Comparison of ENCODE assay signal across 8 mouse cellular contexts in genomic region chr4:141618565-141619243, GRCm38 (mm10). TPM values are rescaled to one million over a fixed set of nuclear protein-coding genes. Genes with fewer than 3 reads are reported as not detected.
A peak's percentile ranks its signal among the peaks of the same experiment; 100 is the strongest.
DNase-seq lines count a peak whose midpoint lies in the region; ATAC-seq lines count a peak whose summit lies in the region.

Gene Tmem82, minus strand, starts transcription at chr4:141618633.

- H3K4me1 ChIP-seq in limb, embryonic 15.5 days = peaks cover 17% of the 10 kb centered on the region
- peaks cover 5% of the 10 kb centered on the region; the same call in 1 of the 2 replicates for H3K4me1 ChIP-seq in midbrain, embryonic 14.5 days (ENCODE audit: control insufficient read depth, insufficient read depth, low read length)

- DNase-seq in left cerebral cortex, postnatal 14 days (ENCODE audit: low spot score in 2 of 2) = peak; percentile 47
- no peak for DNase-seq in left cerebral cortex, postnatal 36 days (ENCODE audit: low spot score in 2 of 2)
- peak; percentile 76 to 81 for DNase-seq in adrenal gland, postnatal 36 days
- peak; percentile 67 for DNase-seq in midbrain, embryonic 14.5 days
- peak; percentile 68 for DNase-seq in thymus, postnatal 14 days

- H3K27ac ChIP-seq in limb, embryonic 15.5 days = no peak within 1 kb of the TSS
- H3K27ac ChIP-seq in midbrain, embryonic 14.5 days (replicated peaks; ENCODE audit: low read depth, low read length) = no peak within 1 kb of the TSS

- 0 out of 2 replicates have a peak, but pooled peaks have one; percentile 51 for ATAC-seq in erythroblast, adult 5-6 weeks (replicated peaks; ENCODE audit: low FRiP score, poor library complexity, severe bottlenecking)
- ATAC-seq in hematopoietic stem cell, adult 5-6 weeks (replicated peaks in 1 of 2; ENCODE audit: insufficient read depth in 1 of 2, low FRiP score in 2 of 2, low TSS enrichment in 1 of 2, low read depth in 1 of 2, poor library complexity in 2 of 2, severe bottlenecking in 2 of 2) = peak; percentile 66 to 76
- ATAC-seq in limb, embryonic 15.5 days (ENCODE audit: insufficient number of reproducible peaks, low FRiP score, low TSS enrichment, low read depth) = 0 out of 2 replicates have a peak, but pooled peaks have one; percentile 5
- no peak for ATAC-seq in midbrain, embryonic 14.5 days (ENCODE audit: low FRiP score, low TSS enrichment)

- no peaks in the 10 kb centered on the region for H3K27me3 ChIP-seq in limb, embryonic 15.5 days
- H3K27me3 ChIP-seq in midbrain, embryonic 14.5 days (ENCODE audit: control insufficient read depth, insufficient read depth, low read length) = no peaks in the 10 kb centered on the region

- no peaks in the 10 kb centered on the region for H3K36me3 ChIP-seq in limb, embryonic 15.5 days
- no peaks in the 10 kb centered on the region for H3K36me3 ChIP-seq in midbrain, embryonic 14.5 days (ENCODE audit: control insufficient read depth, insufficient read depth, low read length)

- no peaks in the 10 kb centered on the region for H3K9me3 ChIP-seq in limb, embryonic 15.5 days
- no peaks in the 10 kb centered on the region for H3K9me3 ChIP-seq in midbrain, embryonic 14.5 days (ENCODE audit: control insufficient read depth, low read length)

- intact Hi-C loops in left cerebral cortex, postnatal 14 days (cut with DNase I) = no loop called here
- intact Hi-C loops in left cerebral cortex, postnatal 36 days (cut with DNase I) = no loop called here

- peak within 1 kb of the TSS; percentile 47 for H3K4me2 ChIP-seq in limb, embryonic 15.5 days
- H3K4me2 ChIP-seq in midbrain, embryonic 14.5 days (ENCODE audit: low read length) = peak within 1 kb of the TSS; percentile 35

- peak within 1 kb of the TSS; percentile 25 for H3K4me3 ChIP-seq in limb, embryonic 15.5 days
- no peak within 1 kb of the TSS for H3K4me3 ChIP-seq in midbrain, embryonic 14.5 days (replicated peaks; ENCODE audit: low read depth, low read length)

- 0 out of 2 replicates have a peak within 1 kb of the TSS, but pooled peaks have one; percentile 14 for H3K9ac ChIP-seq in limb, embryonic 15.5 days
- no peak within 1 kb of the TSS for H3K9ac ChIP-seq in midbrain, embryonic 14.5 days (replicated peaks; ENCODE audit: low read length)

- WGBS in limb, embryonic 15.5 days = 25% methylated on average over 20 of the region's 20 CpGs
- WGBS in midbrain, embryonic 14.5 days = 28% methylated on average over 20 of the region's 20 CpGs

RNA-seq across cellular contexts. Expression of gene Tmem82, which starts in this region (rescaled TPM):
- under 1 TPM; 0.76 to 0.97 TPM for total RNA-seq in left cerebral cortex, postnatal 14 days (2021)
- 1 to 10 TPM in 1 of 2 experiments, under 1 TPM in 1; 0.35 to 1.3 TPM for total RNA-seq in left cerebral cortex, postnatal 36 days (2021)
- total RNA-seq in adrenal gland, postnatal 36 days (2021) = 1 to 10 TPM in 1 of 2 experiments, under 1 TPM in 1; 0.79 to 1.3 TPM
- not detected in 2 replicates for total RNA-seq in erythroblast, adult 5-6 weeks (2015; ENCODE audit: low replicate concordance)
- 0.34 TPM in 1 of 2 replicates, not detected in the other for total RNA-seq in erythroblast, adult 5-6 weeks (2017; ENCODE audit: low replicate concordance)
- total RNA-seq in hematopoietic stem cell, adult 5-6 weeks (2017) = 0.60 and 0.63 TPM in 2 replicates
- polyA plus RNA-seq in limb, embryonic 15.5 days (2015; fragmentation: Nextera tagmentation; extraction: Ambion mirVana) = 0.20 and 0.29 TPM in 2 replicates
- polyA plus RNA-seq in midbrain, embryonic 14.5 days (2014; fragmentation: Nextera tagmentation; extraction: Ambion mirVana) = 0.08 and 0.16 TPM in 2 replicates

Comparison
In these comparisons a context has a peak if more than half of its experiments do, and no peak if none do; other contexts are left out.
1. Peak in DNase-seq in left cerebral cortex, postnatal 14 days; RNA of the gene not detected or under 1 TPM.
2. Peak in ATAC-seq in erythroblast, adult 5-6 weeks; RNA of the gene not detected or under 1 TPM.
3. Peak in ATAC-seq in hematopoietic stem cell, adult 5-6 weeks; RNA of the gene not detected or under 1 TPM.
4. Peak in ATAC-seq, H3K4me3 ChIP-seq, H3K9ac ChIP-seq and H3K4me2 ChIP-seq in limb, embryonic 15.5 days; RNA of the gene not detected or under 1 TPM.
5. Peak in DNase-seq and H3K4me2 ChIP-seq in midbrain, embryonic 14.5 days; RNA of the gene not detected or under 1 TPM.
6. DNase-seq: peak in adrenal gland, postnatal 36 days (2 of 2) and thymus, postnatal 14 days (single experiment); none in left cerebral cortex, postnatal 36 days (0 of 2).